Mouse (Mus musculus) CH12.LX (cell line): ENCODE results near the gene Sohlh1.

Source experiments
- CTCF ChIP-seq, 2 experiments: IDR thresholded peaks in 1 of 2; conservative IDR thresholded peaks in 1 of 2; 2 replicates each; pipeline ENCODE4 v1.5.1; 2011 to 2012; ENCODE audit warnings: low read depth in 2 of 2, low read length in 2 of 2, improper control_type of control experiment in 1 of 2, inconsistent platforms in 1 of 2, mild to moderate bottlenecking in 1 of 2, moderate library complexity in 1 of 2
- EP300 ChIP-seq: IDR thresholded peaks from 2 replicates; pipeline ENCODE4 v1.6.1; 2011; ENCODE audit warnings: low read length, improper control_type of control experiment
- IRF4 ChIP-seq: IDR thresholded peaks from 2 replicates; pipeline ENCODE4 v1.6.1; 2014; ENCODE audit warnings: low read depth, mild to moderate bottlenecking, inconsistent platforms, low read length, improper control_type of control experiment
- POLR2A ChIP-seq: IDR thresholded peaks from 2 replicates; pipeline ENCODE4 v1.6.1; 2011; ENCODE audit warnings: low read depth, mild to moderate bottlenecking, improper control_type of control experiment, low read length
- RAD21 ChIP-seq: IDR thresholded peaks from 2 replicates; pipeline ENCODE4 v1.6.1; 2011; ENCODE audit warnings: low read depth, mild to moderate bottlenecking, low read length, improper control_type of control experiment, moderate library complexity
- RCOR1 ChIP-seq: conservative IDR thresholded peaks from 2 replicates; pipeline ENCODE4 v1.6.1; 2012; ENCODE audit warnings: low read depth, mild to moderate bottlenecking, inconsistent platforms, low read length, improper control_type of control experiment
- ZKSCAN1 ChIP-seq: IDR thresholded peaks from 2 replicates; pipeline ENCODE4 v1.6.1; 2012; ENCODE audit warnings: low read depth, inconsistent platforms, low read length, improper control_type of control experiment, borderline replicate concordance
- ZMIZ1 ChIP-seq: IDR thresholded peaks from 2 replicates; pipeline ENCODE4 v1.6.1; 2012; ENCODE audit warnings: low read depth, mild to moderate bottlenecking, inconsistent platforms, low read length, improper control_type of control experiment

DNA sequence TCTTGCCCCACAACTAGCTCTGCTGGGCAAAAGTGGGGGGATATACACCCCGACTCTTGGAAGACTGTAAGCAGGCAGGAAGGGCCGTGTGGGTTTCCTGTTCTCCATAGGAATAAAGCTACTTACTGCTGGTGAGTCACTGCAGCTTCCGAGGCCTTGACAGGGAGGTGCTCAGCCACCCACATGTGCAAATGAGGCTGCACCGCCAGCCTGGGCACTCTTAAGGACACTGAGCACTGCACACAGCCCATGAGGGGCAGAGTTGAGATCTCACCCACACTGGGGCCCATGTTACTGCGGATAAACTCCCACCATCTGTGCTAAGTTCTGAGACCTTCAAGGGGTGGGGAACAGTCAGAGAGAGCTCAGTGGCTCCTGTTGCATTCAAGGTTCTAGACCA, 19.6 kb upstream of the Sohlh1 start:
- TF ChIP-seq IRF4 (no peak), RAD21 (no peak), ZMIZ1 (no peak), POLR2A (no peak), ZKSCAN1 (no peak), RCOR1 (no peak), CTCF (conservative IDR thresholded peaks at IDR 0.05 in 1 of 2, IDR thresholded peaks at IDR 0.05 in 1 of 2; ENCODE audit: low read depth in 2 of 2, low read length in 2 of 2) (no peak), EP300 (no peak)
